Mouse (Mus musculus): ENCODE data around the gene Gm36176. TPM values are rescaled to one million over a fixed set of nuclear protein-coding genes. Genes with fewer than 3 reads are reported as not detected.
"Not testable (repeated sequence)": the region's sequence is repeated elsewhere in the genome, so short reads cannot be mapped to it uniquely, and the experiment has no call there.

Gene Gm36176
- not detected for total RNA-seq (2021)
- long read RNA-seq, experiment 1, result 0 reads
- long read RNA-seq, experiment 2, result 0 reads

DNA sequence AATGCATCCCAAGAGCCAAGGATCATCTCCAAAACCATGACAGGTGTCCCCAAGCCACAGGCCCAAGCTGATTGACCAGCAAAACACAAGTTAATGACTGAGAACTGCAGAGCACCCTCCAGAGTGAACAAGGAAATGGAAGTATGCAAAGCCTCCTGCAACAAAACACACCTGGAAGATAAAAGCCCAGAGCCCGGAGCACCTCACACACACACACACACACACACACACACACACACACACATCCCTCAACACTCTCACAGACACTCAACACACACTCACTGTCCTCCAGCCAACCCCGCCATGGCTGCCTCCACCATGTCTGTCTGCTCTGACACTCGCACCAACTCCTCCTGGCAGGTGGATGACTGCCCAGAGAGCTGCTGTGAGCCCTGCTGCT lies at the start of gene Gm36176:
Gene Gm36176 (plus strand): TSS at position 301 of the 400 bp plus-strand sequence.
- intact Hi-C loops (cut with DNase I), result no loop called here
- DNase-seq, result no peak

DNA sequence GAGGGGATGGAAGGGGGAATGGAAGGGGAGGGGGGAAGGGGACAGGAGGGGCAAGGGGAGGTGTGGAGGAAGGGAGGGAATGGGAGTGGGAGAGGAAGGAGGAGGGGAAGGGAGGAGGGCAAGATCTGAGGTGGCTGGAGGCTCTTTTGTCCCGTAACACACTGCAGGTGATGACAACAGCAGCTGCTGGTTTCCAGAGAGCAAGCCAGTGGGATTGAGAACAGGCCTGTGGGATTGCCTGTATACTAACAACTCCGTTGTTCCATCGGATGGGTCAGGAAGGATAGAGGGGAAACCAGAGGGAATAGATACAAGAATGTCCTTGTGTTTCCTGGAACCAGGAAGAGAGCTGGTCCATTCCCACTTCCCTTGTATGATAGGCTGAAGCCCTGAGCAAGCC lies 48.9 kb upstream of the Gm36176 start:
- no peak for DNase-seq
- intact Hi-C loops (cut with DNase I), result no loop called here

DNA sequence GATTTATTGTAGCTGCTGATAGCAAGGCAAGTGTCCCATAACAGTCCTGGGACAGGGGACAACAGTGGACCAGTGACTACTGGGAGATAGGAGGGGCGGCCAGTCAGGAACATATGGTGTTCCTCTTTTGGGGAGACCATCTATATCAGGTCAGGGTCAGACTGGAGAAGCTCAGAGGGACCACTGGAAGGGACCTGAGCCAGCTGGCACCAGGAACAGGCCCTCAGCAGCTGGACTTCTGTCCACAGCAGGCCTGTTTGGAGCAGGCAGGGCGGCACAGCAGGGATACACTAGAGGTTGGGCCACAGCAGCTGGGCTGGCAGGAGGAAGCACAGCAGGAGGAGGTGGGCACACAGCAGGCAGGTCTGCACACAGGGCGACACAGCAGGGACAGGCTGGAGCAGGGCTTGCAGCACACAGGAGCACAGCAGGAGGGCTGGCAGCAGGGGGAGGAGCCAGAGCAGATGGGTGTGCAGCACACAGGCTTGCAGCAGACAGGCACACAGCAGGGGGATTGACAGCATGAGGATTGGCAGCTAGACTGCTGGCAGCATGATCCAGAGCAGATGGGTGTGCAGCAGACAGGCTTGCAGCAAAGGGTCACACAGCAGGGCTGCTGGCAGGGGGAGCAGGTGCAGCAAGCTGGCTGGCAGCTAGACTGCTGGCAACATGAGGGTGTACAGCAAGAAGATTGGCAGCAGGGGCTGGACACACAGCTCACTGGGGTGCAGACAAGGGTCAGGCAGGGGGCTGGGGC lies 48.3 kb upstream of the Gm36176 start:
- intact Hi-C loops (cut with DNase I); DNase-seq: not testable (repeated sequence)

DNA sequence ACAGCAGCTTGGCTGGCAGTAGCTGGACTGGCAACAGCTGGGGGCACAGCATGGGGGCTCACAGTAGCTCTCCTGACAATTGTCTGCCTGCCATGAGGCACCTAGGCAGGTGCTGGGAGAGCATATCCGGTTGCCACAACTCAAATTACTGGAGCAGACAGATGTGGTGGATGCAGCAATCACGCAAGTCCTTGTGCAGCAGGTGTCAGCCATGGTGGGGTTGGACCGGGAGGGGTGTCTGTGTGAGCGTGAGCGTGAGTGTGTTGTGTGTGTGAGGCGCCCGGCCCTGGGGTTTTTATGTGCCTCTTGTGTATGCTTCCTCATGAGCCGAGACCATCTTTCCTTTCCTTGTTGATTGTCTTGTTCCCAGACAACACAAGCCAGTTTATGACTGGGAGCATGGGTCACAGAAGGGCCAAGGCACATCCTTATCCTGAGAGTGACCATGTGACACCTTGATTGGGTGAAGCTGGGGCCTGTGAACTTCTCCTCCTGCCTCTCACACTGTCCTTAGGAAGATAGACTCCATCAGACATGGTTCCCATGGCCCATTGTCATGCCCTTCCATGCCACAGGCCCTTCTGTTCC lies 47.6 kb upstream of the Gm36176 start, which contains the start of gene Gm19668:
Gene Gm19668 (minus strand): TSS at position 213 of the 588 bp plus-strand sequence.
- intact Hi-C loops (cut with DNase I), result no loop called here

DNA sequence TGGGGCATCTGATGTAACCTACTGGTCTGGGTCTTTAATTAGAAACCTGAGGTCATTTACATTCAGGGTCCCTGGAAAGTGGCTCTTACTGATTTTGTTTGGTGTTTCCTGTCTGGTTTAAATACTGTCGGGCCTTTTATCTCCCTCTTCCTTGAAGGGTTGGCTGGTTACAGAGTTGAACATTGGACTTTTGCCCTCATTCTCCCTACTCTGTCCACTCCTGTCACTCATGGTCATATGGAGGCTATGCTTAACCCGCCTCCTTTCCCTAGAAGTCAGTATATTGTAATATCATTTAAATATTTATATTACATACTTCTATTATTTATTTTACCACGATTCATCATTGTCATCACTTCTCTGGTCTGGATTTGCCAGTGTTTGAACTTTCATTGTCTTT lies 42.5 kb upstream of the Gm36176 start:
- intact Hi-C loops (cut with DNase I), result no loop called here
- DNase-seq, result no peak

More for the DNA sequence above, 47.6 kb upstream of the Gm36176 start, which contains the start of gene Gm19668:
- DNase-seq, result no peak

DNA sequence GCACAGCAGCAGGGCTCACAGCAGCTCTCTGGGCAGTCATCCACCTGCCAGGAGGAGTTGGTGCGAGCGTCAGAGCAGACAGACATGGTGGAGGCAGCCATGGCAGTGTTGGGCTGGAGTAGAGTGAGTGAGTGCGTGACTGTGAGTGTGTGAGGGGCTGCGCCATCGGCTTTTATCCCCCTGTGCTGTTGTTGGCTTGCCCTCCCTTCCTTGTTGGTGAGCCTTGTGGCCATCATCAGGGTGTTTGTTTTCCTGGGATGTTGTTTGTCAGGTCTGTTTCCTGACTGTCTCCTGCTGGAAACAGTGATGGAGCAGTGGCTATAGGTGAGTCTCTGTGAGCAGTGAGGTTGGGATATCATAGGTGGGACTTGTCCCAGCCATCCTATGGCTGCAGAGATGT lies 34.9 kb upstream of the Gm36176 start, which contains the start of gene Gm9507:
Gene Gm9507 (minus strand): TSS at position 101 of the 400 bp plus-strand sequence.
- DNase-seq, result no peak
- intact Hi-C loops (cut with DNase I), result no loop called here

DNA sequence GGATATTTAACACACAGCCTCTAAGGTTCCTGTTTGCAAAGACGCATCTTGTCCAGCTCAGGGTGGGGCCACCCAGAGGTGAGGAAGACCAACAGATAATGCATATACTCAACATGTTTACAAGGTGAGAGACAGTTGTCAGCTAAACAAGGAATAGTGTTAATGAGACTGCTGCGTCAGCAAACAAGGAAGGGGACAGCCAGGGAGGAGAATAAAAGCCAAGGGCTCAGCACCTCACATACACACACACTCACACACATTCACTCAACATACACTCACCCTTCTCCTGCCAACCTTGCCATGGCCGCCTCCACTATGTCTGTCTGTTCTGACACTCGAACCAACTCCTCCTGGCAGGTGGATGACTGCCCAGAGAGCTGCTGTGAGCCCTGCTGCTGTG lies 32.2 kb upstream of the Gm36176 start, which contains the start of gene Gm2696:
Gene Gm2696 (plus strand): TSS at position 301 of the 400 bp plus-strand sequence.
- intact Hi-C loops (cut with DNase I), result no loop called here
- DNase-seq, result no peak

DNA sequence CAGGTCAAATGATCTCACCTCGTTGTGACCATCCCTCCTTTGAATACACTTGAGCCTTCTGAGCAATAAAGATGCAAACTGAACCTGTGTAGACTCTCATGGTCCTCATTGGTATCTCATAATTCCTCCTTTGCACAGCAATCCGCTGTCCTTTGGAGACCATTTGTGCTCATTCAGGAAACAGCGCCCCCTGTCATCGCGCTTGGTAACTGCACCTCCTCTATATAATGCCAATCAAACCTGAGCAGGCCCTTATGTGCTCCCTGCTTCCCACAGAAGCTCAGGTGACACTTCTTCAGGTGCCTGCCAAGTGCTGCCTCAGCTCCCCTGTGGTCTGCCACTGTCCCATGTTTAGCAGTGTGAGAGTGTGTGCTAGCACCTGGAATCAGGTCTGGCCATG lies 31.1 kb upstream of the Gm36176 start:
- no peak for DNase-seq
- intact Hi-C loops (cut with DNase I), result no loop called here

DNA sequence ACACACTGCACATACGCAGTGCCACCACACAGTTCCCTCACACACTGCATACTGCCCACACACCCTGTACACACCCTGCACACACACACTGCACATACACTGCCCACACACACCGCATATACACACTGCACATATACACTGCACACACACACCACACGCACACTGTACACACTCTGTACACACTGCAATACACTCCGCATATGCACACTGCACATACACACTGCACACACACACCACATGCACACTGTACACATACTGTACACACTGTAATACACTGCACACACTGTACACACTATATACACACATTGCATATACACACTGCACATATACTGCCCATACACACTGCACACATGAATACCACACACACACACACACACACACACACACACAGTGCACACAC lies 28.1 kb upstream of the Gm36176 start:
- intact Hi-C loops (cut with DNase I), result no loop called here
- DNase-seq, result no peak

DNA sequence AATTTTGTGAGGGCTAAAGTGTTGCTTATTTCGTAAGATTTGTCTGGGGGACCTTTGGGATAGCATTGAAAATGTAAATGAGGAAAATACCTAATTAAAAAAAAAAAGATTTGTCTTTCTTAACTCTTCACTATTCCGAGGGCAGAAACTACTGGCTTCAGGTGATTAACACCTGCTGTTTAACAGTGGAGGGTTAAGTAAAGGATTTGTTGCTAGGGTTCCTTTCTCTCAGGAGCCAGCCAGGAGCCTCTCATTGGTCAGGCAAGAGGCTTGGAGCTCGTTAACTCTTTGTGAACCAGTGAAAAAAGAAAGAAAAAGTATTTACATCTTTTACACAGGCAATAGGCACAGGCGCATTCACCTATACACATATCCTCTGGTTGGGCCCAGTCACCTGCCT lies 27.4 kb upstream of the Gm36176 start:
- intact Hi-C loops (cut with DNase I), result no loop called here
- DNase-seq, result no peak

DNA sequence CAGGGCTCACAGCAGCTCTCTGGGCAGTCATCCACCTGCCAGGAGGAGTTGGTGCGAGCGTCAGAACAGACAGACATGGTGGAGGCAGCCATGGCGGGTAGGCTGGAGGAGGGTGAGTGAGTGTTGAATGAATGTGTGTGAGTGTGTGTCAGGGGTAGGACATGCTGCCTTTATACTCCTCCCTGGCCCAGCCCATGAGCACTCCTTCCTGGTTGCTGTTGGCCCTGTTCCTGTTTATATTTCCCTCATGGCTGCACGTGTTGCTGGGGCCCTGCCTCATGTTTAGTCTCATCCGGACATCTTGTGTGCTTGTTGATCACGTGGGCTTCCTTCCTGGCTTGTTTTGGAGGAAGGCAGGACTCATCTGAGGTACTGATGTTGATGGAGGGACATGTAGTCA lies 19.7 kb upstream of the Gm36176 start, which contains the start of gene Krtap10-4:
Gene Krtap10-4 (minus strand): TSS at position 145 of the 400 bp plus-strand sequence.
- intact Hi-C loops (cut with DNase I), result no loop called here
- no peak for DNase-seq

DNA sequence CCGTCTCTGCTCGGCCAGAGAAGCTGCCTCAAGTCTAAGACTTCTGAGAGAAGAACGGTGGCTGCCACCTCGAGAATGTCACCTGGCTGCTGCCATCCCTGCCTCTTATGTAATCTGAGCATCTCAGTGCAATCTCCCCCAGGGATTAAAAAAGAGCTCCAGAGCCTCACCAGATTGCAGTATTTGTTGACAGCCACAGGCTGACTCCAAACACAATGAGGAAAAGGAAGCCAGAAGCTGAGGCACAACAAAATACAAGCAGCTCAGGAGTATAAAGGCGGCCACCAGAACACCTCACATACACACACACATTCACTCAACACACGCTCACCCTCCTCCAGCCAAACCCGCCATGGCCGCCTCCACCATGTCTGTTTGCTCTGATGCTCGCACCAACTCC lies 11.0 kb upstream of the Gm36176 start, which contains the start of gene Krtap10-10:
Gene Krtap10-10 (plus strand): TSS at position 301 of the 400 bp plus-strand sequence.
- intact Hi-C loops (cut with DNase I), result no loop called here

DNA sequence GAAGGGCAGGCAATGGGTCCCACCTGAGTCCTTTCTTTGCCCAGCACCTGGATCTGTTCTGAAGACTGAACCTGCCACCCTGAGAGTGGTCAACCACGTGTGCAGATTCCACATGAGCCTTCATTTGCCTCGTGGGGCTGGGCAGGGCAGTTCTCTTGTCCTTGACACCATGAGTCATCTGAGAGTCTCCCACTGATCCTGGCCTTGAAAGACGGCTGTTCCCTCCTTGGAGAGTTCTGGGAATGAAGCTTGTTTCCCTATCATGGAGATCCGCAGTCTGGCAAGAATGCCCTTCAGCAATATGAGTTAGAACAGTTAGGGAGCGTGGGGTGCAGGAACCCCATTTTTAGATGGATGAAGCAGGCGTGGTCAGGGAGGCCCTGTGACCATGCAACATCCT lies 7.6 kb upstream of the Gm36176 start:
- intact Hi-C loops (cut with DNase I), result no loop called here
- no peak for DNase-seq

More for the DNA sequence above, 11.0 kb upstream of the Gm36176 start, which contains the start of gene Krtap10-10:
- DNase-seq, result no peak

DNA sequence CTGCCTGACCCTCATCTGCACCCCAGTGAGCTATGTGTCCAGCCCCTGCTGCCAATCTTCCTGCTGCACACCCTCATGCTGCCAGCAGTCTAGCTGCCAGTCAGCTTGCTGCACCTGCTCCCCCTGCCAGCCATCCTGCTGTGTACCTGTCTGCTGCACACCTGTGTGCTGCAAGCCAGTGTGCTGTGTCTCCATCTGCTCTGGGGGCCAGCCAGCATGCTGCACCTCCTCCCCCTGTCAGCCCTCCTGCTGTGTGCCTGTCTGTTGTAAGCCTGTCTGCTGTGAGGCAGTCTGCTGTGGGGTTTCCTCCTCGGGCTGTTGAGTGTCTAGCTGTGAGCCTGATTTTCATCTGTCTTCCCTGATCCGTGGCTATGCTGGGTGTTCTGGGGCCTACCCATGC lies 358 bp downstream of the Gm36176 start:
- no peak for DNase-seq
- intact Hi-C loops (cut with DNase I), result no loop called here

DNA sequence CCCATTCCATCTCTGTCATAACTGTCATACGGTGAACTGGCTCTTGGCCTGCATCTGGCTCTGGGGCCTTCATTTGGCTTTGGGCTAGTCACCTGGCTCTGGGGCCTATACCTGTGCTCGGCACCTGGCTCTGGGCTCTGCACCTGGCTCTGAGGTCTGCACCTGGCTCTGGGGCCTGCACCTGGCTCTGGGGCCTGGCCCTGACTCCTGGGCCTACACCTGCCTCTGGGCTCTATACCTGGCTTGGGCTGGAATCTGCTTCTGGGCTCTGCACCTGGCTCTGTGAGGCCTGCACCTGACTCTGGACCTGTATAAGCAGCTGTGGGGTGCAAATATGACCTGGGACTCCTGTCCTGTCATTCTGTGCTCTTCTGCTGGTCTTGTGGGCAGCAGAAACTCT lies 935 bp downstream of the Gm36176 start:
- intact Hi-C loops (cut with DNase I), result no loop called here
- DNase-seq, result no peak

DNA sequence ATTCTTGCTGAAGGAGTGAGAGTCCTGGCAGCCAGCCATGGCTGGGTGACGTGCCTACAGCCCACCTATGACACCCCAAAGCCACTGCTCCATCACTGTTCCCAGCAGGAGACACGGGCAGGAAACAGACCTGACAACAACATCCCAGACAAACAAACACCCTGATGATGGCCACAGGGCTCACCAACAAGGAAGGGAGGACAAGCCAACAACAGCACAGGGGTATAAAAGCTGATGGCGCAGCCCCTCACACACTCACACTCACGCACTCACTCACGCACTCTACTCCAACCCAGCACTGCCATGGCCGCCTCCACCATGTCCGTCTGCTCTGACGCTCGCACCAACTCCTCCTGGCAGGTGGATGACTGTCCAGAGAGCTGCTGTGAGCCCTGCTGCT lies 6.0 kb downstream of the Gm36176 start, which contains the start of gene Gm10318:
Gene Gm10318 (plus strand): TSS at position 301 of the 400 bp plus-strand sequence.
- DNase-seq, result no peak
- intact Hi-C loops (cut with DNase I), result no loop called here

DNA sequence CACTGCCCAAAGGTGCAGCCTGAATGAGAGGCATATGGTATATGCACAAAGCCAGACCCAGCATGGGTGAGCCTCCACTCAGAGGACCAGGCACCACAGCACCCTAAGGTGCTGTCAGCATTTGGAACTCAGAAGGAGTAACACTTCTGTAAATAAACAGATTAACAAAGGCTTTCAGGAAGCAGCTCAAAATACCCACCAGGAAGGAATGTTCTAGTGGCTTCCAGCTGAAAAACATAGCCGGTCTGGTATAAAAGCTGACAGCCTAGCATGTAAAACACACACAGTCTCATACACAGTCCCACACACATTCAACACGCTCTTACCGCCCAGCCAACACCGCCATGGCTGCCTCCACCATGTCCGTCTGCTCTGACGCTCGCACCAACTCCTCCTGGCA lies 15.1 kb downstream of the Gm36176 start, which contains the start of gene Gm3285:
Gene Gm3285 (plus strand): TSS at position 301 of the 400 bp plus-strand sequence.
- no peak for DNase-seq
- intact Hi-C loops (cut with DNase I), result no loop called here

DNA sequence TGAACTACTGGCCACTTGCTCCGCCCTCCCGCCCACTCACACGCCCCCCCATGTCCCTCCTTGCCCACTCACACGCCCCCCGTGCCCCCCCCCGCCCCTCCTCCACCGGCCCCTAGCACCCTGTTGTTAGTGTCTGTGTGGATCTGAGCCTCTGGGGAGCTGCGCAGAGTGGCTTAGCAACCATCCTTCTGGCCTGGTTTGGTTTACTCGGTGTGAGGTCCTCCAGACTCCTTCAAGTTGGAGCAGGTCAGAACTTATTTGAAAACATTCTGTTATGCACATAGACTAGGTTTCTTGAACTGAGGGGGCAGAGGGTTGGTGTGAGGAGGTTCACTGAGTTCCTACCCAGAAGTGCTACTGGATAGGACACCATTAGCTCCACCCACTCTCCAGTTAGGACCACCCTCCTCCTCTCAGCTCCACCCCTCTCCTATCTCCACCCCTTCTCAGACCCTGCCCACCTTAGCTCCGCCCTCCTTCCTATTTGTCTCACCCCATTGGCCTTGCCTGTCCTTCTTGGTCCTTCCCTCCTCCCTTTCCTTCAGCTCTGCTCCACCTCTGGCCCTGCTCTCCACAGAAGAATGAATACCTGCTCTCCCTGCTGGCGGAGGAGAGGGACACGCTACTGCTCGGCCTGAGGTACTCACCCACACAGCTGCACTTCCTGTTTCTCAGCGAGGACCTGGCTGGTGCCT lies 17.6 kb downstream of the Gm36176 start:
- intact Hi-C loops (cut with DNase I), result no loop called here
- DNase-seq, result no peak

DNA sequence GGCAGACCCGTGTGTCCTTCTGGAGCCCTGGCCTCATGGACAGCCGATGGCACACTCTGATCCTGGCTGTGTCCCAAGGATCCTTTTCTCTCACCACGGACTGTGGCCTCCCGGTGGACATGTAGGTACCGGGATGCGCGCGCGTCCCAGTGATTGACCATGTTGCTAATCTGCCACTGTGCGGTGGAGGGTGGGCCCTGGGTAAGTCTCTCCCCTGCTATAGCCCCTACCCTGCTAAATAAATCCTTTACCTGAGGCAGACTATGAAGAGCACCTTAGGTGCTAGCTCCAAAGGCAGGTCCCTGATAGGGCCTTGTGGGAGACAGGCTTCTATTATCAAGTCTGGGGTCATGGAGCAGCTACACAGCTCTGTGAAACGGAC lies 18.1 kb downstream of the Gm36176 start:
- intact Hi-C loops (cut with DNase I), result no loop called here
- no peak for DNase-seq

DNA sequence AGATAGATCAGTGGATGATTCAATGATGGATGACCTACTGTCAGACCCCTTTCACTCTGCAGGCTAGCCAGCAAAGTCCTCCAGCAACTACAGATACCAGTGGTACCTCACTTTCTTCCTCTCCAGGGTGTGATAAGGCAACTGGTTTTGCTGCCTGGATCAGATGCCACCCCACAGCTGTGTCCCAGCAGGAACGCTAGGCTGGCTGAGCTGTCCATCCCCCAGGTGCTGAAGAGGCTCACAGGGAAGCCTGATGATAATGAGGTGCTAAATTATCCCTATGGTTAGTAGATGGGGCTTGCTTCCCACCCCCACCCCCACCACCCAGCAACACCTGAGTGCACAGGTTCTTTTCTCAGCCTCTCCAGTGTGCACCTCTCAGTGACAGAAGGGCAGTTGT lies 20.9 kb downstream of the Gm36176 start:
- intact Hi-C loops (cut with DNase I), result no loop called here
- DNase-seq, result no peak

DNA sequence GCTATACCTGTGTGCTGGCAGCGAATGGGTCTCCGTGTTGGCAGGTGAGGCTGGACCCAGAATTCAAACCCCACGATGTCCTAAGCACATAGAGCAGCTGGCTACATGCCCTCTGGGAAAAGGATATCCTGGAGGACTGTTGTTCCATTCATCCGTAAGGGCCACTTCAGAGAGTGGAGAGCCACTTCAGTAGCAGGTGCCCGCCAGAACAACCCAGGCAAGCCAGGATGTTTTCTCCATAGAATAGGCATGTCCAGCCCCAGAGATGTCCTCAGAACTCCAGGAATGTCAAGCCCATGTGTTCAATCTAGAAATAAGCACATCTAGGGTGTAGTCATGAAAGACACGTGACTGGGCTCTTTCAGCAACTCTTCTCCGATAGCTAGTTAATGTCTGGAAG lies 23.0 kb downstream of the Gm36176 start:
- no peak for DNase-seq
- intact Hi-C loops (cut with DNase I), result no loop called here

Measured in gastrocnemius, postnatal 36 days (tissue).